Mouse (Mus musculus): ENCODE measurements around the gene Gucy2d. TPM values are rescaled to one million over a fixed set of nuclear protein-coding genes. Genes with fewer than 3 reads are reported as not detected.

Gene Gucy2d
- polyA plus RNA-seq (2015; fragmentation: Nextera tagmentation; extraction: Ambion mirVana), result 0.11 TPM in 1 of 2 replicates, not detected in the other

DNA sequence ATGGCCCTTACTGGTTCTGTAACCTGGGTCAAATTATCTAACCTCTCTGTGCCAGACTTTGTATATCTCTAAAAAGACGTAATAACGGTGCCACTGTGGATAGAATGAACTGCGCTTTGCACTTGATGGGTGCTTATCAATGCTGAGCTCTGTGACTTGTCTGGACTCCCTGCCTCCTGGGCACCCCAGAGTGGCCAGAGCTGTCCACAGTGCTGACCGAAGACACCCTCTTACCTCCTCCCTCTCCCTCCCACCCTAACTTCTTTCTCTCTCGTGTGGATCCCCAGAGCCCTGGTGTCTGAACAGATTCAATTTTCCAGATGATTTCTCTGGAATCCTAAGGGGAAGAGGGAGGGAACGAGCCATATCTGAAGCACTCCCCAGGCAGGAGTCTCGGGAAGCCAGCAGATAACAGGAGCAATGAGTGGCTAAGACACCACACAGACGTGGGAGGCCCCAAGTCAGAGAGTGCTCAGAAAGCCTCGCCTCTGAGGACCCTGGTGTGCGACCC, at the start of gene Gucy2d:
Gene Gucy2d, plus strand, starts transcription at position 461 of the 511 bp plus-strand sequence.
- H3K4me1 ChIP-seq, result no peaks in the 10 kb centered on the region
- ATAC-seq (ENCODE audit: insufficient number of reproducible peaks, low FRiP score, low TSS enrichment, low read depth), result no peak

DNA sequence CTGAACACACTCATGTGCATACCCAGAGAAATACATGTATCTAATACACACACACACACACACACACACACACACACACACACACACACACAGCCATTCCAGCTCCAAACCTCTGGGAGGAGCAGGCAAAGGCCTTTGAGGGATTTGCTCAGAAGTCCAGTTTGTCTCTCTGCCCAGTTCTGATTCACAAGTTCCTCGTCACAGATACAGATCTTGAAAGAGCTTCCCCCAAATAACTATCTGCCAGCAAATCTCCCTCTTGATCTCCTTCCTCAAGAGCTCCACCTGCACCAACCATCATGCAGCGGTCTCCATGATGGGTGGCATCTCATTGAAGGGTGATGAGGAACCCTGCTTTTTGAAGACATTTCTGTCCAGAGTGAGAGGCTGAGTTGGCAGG, 49.7 kb upstream of the Gucy2d start:
- ATAC-seq (ENCODE audit: insufficient number of reproducible peaks, low FRiP score, low TSS enrichment, low read depth), result no peak
- H3K9ac ChIP-seq, result no peak overlapping the region
- 71% methylated on average over 2 of the region's 2 CpGs for WGBS
- H3K27me3 ChIP-seq, result no peaks in the 10 kb centered on the region
- no peak overlapping the region for H3K4me3 ChIP-seq (replicated peaks)
- no peak overlapping the region for H3K4me2 ChIP-seq (replicated peaks)
- no peak overlapping the region for H3K27ac ChIP-seq (replicated peaks)
- H3K36me3 ChIP-seq, result no peaks in the 10 kb centered on the region
- H3K9me3 ChIP-seq (replicated peaks), result no peaks in the 10 kb centered on the region
- H3K4me1 ChIP-seq, result peaks cover 16% of the 10 kb centered on the region

More for the DNA sequence above, at the start of gene Gucy2d:
- Histone ChIP-seq H3K36me3 (no peaks in the 10 kb centered on the region), H3K4me3 (replicated peaks) (no peak within 1 kb of the TSS), H3K27me3 (no peaks in the 10 kb centered on the region), H3K9me3 (replicated peaks) (no peaks in the 10 kb centered on the region), H3K9ac (no peak within 1 kb of the TSS), H3K4me2 (replicated peaks) (no peak within 1 kb of the TSS), H3K27ac (replicated peaks) (no peak within 1 kb of the TSS)
- 43% methylated on average over 10 of the region's 10 CpGs for WGBS

- Histone ChIP-seq H3K9ac (no peak overlapping the region), H3K27ac (replicated peaks) (no peak overlapping the region), H3K4me3 (replicated peaks) (no peak overlapping the region), H3K4me1 (peaks cover 16% of the 10 kb centered on the region), H3K9me3 (replicated peaks) (no peaks in the 10 kb centered on the region), H3K4me2 (replicated peaks) (no peak overlapping the region), H3K27me3 (no peaks in the 10 kb centered on the region), H3K36me3 (no peaks in the 10 kb centered on the region)
- peak; percentile 37; the same call in 1 of the 2 replicates for ATAC-seq (ENCODE audit: insufficient number of reproducible peaks, low FRiP score, low TSS enrichment, low read depth)
- WGBS, result 52% methylated on average over 7 of the region's 7 CpGs
Observed at GRCm38 (mm10) chr7:98391351-98391936, 48.8 kb upstream of the Gucy2d start.

DNA sequence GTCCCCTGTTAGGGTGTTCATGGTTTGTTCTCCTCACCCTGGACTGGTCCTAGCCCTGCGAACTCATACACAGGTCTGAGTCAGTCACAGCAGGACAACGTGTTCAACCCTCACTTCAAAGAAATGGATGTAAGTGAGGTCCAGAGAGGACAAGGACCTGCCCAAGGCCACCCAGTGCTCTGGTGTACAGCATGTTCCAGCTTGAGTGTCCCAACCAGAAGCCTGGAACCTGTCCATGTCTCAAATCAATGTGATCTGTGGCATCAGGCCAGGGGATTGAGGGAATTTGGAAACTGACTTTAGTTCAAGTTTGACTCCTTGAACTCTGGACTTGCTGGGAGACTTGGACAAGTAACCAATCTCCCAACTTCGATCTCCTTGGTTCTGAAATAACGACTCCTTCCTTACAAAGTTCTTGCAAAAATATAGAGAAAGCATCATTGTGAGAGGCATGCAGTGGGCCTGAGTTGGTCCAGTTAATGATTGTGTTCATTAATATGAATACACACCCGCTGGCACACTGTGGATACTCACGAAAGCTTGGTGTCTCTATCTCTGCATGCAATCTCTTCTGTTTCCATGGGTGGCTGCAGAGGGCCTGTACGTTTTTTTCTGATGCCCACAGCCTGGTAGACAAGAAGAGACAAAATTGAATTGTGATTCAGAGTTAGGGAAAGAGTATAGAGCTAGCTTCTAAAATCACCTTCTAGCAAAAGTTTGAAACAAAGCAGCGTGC, 47.6 kb upstream of the Gucy2d start:
- WGBS, result 84% methylated on average over 8 of the region's 8 CpGs
- ATAC-seq (ENCODE audit: insufficient number of reproducible peaks, low FRiP score, low TSS enrichment, low read depth), result no peak
- no peaks in the 10 kb centered on the region for H3K27me3 ChIP-seq

DNA sequence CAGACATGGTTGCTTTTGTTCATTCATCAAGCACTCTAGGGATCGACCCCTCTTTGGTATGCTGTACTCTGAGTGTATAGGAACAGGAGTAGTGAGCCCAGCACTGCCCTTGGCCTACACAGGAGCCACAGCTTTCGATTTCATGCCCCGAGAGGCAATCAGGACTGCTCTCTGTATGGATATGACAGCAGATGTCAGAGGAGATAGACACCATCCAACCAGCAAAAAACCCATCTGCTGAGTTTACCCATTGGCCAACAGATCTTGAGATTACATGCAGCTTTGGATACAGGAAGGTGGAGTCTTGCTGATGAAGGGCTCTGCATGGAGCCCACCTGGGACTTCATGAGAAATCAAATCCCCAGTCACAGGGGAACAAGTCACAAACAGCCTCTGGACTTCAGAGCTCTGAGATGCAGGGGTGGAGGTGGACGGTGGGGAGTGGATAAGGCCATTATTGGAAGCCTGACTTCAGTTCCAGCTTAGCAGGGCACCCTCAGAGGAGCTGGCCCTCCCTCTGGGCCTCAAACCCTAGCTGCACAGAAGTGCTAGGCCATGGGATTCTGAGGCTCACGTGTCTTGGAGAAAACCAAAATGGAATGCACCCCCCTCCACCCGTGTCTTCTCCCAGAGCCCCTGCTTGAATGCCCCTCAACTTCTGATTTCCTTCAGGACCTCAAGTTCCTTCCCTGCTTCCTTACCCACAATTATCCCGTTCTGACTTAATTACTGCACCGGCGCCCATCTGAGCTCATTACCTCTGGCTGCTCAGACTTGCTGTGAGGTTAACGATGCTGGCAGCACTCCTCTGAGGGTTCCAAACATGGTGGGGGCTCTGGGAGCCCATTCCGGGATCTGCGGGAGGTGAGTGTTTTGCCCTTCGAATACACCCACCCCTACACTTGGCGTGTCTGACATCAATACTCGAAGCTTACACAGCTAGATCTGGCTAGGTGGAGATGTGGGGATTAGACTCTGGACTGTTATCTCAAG, 37.3 kb upstream of the Gucy2d start:
- no peaks in the 10 kb centered on the region for H3K36me3 ChIP-seq
- H3K4me2 ChIP-seq (replicated peaks), result no peak overlapping the region
- WGBS, result 46% methylated on average over 15 of the region's 15 CpGs
- no peak; the same call in 1 of the 2 replicates for ATAC-seq (ENCODE audit: insufficient number of reproducible peaks, low FRiP score, low TSS enrichment, low read depth)
- H3K4me3 ChIP-seq (replicated peaks), result no peak overlapping the region
- no peaks in the 10 kb centered on the region for H3K27me3 ChIP-seq
- 0 out of 2 replicates have a peak, but pooled peaks cover 5% of the 10 kb centered on the region for H3K4me1 ChIP-seq
- H3K27ac ChIP-seq (replicated peaks), result no peak overlapping the region
- no peak overlapping the region for H3K9ac ChIP-seq
- no peaks in the 10 kb centered on the region for H3K9me3 ChIP-seq (replicated peaks)

More for the DNA sequence above, 47.6 kb upstream of the Gucy2d start:
- Histone ChIP-seq H3K4me1 (peaks cover 16% of the 10 kb centered on the region), H3K36me3 (no peaks in the 10 kb centered on the region), H3K4me3 (replicated peaks) (no peak overlapping the region), H3K27ac (replicated peaks) (no peak overlapping the region), H3K4me2 (replicated peaks) (no peak overlapping the region), H3K9me3 (replicated peaks) (no peaks in the 10 kb centered on the region), H3K9ac (no peak overlapping the region)

DNA sequence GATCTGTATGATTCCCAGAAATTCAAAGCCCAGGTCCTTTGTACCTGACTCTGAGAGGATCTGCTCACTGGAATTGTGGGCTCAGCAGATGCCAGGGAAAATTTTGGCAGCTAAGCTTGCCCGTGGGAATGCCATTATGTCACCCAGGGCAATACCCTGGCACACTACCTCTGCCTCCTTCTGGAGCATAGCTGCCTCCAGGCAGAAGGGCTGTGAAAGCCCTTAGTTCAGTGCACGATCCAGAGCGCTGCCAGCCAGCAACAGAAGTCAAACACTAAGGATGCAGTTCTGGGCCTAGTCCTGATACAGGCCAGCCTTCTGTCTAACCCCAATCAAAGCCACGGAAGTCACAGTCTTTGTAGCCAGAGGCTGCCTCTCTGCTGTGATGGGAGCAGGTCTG, 36.2 kb upstream of the Gucy2d start:
- Histone ChIP-seq H3K4me3 (replicated peaks) (no peak overlapping the region), H3K36me3 (no peaks in the 10 kb centered on the region), H3K9ac (no peak overlapping the region), H3K27ac (replicated peaks) (no peak overlapping the region), H3K4me2 (replicated peaks) (no peak overlapping the region), H3K27me3 (no peaks in the 10 kb centered on the region), H3K4me1 (0 out of 2 replicates have a peak, but pooled peaks cover 5% of the 10 kb centered on the region), H3K9me3 (replicated peaks) (no peaks in the 10 kb centered on the region)
- no peak for ATAC-seq (ENCODE audit: insufficient number of reproducible peaks, low FRiP score, low TSS enrichment, low read depth)
- WGBS, result 37% methylated on average over 4 of the region's 4 CpGs

GRCm38 (mm10) chr7:98407615-98408014, 32.6 kb upstream of the Gucy2d start:
- H3K4me1 ChIP-seq, result 0 out of 2 replicates have a peak, but pooled peaks cover 5% of the 10 kb centered on the region
- H3K9me3 ChIP-seq (replicated peaks), result no peaks in the 10 kb centered on the region
- no peak overlapping the region for H3K9ac ChIP-seq
- H3K27me3 ChIP-seq, result no peaks in the 10 kb centered on the region
- no peak overlapping the region for H3K27ac ChIP-seq (replicated peaks)
- no peaks in the 10 kb centered on the region for H3K36me3 ChIP-seq
- ATAC-seq (ENCODE audit: insufficient number of reproducible peaks, low FRiP score, low TSS enrichment, low read depth), result no peak
- H3K4me3 ChIP-seq (replicated peaks), result no peak overlapping the region
- H3K4me2 ChIP-seq (replicated peaks), result no peak overlapping the region
- 73% methylated on average over 5 of the region's 5 CpGs for WGBS

- no peak overlapping the region for H3K4me2 ChIP-seq (replicated peaks)
- H3K4me3 ChIP-seq (replicated peaks), result no peak overlapping the region
- no peak for ATAC-seq (ENCODE audit: insufficient number of reproducible peaks, low FRiP score, low TSS enrichment, low read depth)
- no peak overlapping the region for H3K9ac ChIP-seq
- H3K27ac ChIP-seq (replicated peaks), result no peak overlapping the region
- no peaks in the 10 kb centered on the region for H3K36me3 ChIP-seq
- no peaks in the 10 kb centered on the region for H3K27me3 ChIP-seq
- H3K9me3 ChIP-seq (replicated peaks), result no peaks in the 10 kb centered on the region
- 88% methylated on average over 4 of the region's 4 CpGs for WGBS
- peaks cover 11% of the 10 kb centered on the region for H3K4me1 ChIP-seq
Observed at GRCm38 (mm10) chr7:98413115-98413514, 27.1 kb upstream of the Gucy2d start.

DNA sequence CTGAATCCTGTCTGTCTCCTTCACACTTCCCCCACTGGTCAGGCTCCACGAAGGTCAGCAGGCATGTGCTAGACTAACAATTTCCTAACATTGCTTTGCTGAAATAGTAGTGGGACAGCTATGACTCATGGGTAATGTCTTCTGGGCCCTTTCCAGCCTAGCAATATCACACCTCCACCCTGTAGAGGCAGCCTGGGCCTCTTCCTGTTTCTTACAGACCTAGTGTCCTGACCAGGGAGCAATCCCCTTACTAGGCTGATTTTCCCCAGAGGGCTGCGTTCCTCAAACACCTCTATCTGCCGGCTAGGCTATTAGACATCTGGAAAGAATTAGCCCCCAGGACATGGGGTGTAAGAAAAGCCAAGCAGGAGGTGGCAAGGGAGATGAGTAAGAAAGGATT, 24.7 kb upstream of the Gucy2d start:
- Histone ChIP-seq H3K27ac (replicated peaks) (no peak overlapping the region), H3K9me3 (replicated peaks) (no peaks in the 10 kb centered on the region), H3K4me2 (replicated peaks) (no peak overlapping the region), H3K4me3 (replicated peaks) (no peak overlapping the region), H3K36me3 (no peaks in the 10 kb centered on the region), H3K27me3 (no peaks in the 10 kb centered on the region), H3K9ac (no peak overlapping the region), H3K4me1 (peaks cover 21% of the 10 kb centered on the region)
- 0 out of 2 replicates have a peak, but pooled peaks have one; percentile 45 for ATAC-seq (ENCODE audit: insufficient number of reproducible peaks, low FRiP score, low TSS enrichment, low read depth)
- 18% methylated on average over 3 of the region's 3 CpGs for WGBS

DNA sequence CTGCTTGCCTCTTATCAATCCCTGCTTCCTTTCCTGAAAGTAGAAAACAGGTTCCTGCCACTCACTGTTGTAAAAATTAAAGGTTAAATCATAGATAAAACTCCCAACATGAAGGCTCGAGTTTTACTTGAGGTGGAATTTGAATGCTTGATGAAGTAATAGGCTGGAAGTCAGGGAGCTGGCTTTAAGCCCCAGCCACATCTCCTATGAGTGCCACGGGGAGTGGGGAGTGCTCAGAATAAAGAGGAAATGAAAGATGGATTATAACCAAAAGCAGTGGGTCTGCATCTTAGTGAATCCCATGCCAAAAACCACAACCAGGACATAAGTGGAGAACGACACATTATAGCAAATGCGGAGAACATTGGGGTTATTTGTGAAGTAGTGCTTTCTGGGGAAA, 24.2 kb upstream of the Gucy2d start:
- no peak overlapping the region for H3K4me2 ChIP-seq (replicated peaks)
- H3K27ac ChIP-seq (replicated peaks), result no peak overlapping the region
- H3K4me3 ChIP-seq (replicated peaks), result no peak overlapping the region
- no peaks in the 10 kb centered on the region for H3K27me3 ChIP-seq
- ATAC-seq (ENCODE audit: insufficient number of reproducible peaks, low FRiP score, low TSS enrichment, low read depth), result no peak
- H3K4me1 ChIP-seq, result peaks cover 21% of the 10 kb centered on the region
- no peak overlapping the region for H3K9ac ChIP-seq
- no peaks in the 10 kb centered on the region for H3K36me3 ChIP-seq
- WGBS, result 41% methylated on average over 4 of the region's 4 CpGs
- no peaks in the 10 kb centered on the region for H3K9me3 ChIP-seq (replicated peaks)
